Comparison of ENCODE assay signal across 12 mouse cellular contexts in genomic region chr5:117160499-117160898, GRCm38 (mm10). TPM values are rescaled to one million over a fixed set of nuclear protein-coding genes. Genes with fewer than 3 reads are reported as not detected.
A peak's percentile ranks its signal among the peaks of the same experiment; 100 is the strongest.
DNase-seq lines count a peak whose midpoint lies in the region; ATAC-seq and TF ChIP-seq lines count a peak whose summit lies in the region.
"Had no signal": no experiment of that assay in that cellular context is flagged by ENCODE, and none has a peak within 500 bp of the region (broad histone marks: within the 10 kb centered on the region; RNA-seq: fewer than 3 reads in every experiment).

No protein-coding gene starts in this region.

- TF ChIP-seq POLR2A in CH12.LX (IDR thresholded peaks at IDR 0.05; ENCODE audit: low read depth, low read length): no peak; the same call in 1 of the 2 replicates

- peaks cover 17% of the 10 kb centered on the region for H3K79me2 ChIP-seq in CH12.LX (replicated peaks; ENCODE audit: control insufficient read depth, extremely low read depth, insufficient read depth, poor library complexity, severe bottlenecking)

- TF ChIP-seq EP300 in CH12.LX (IDR thresholded peaks at IDR 0.05; ENCODE audit: low read length): peak; percentile 43; the same call in 1 of the 2 replicates

- H3K36me3 ChIP-seq in kidney, embryonic 15.5 days: no peaks in the 10 kb centered on the region
- H3K36me3 ChIP-seq in CH12.LX (replicated peaks in 1 of 2; ENCODE audit: control insufficient read depth in 1 of 2, insufficient read depth in 1 of 2, low read length in 1 of 2): peaks cover 8 to 36% of the 10 kb centered on the region in 2 experiments
- H3K36me3 ChIP-seq: limb, embryonic 13.5 days had no signal

- in situ Hi-C loops in CH12.LX (cut with MboI; ENCODE audit: low pct_ligation_motif_present, low pct_unique_long_range_greater_than_20kb, low sequenced_read_pairs): no loop called here

- intact Hi-C loops in left cerebral cortex, adult 2 months (cut with DNase I): no loop called here

- no peaks in the 10 kb centered on the region for H3K9me3 ChIP-seq in kidney, embryonic 15.5 days (replicated peaks)
- peaks cover 4% of the 10 kb centered on the region for H3K9me3 ChIP-seq in CH12.LX (replicated peaks; ENCODE audit: low read length)
- H3K9me3 ChIP-seq: limb, embryonic 13.5 days had no signal

- H3K4me3 ChIP-seq in kidney, embryonic 15.5 days (replicated peaks): no peak overlapping the region
- no peak overlapping the region for H3K4me3 ChIP-seq in CH12.LX (replicated peaks in 1 of 3; ENCODE audit: low read depth in 2 of 3, low read length in 2 of 3, poor library complexity in 1 of 3)
- no peak overlapping the region for H3K4me3 ChIP-seq in left cerebral cortex, adult 2 months
- H3K4me3 ChIP-seq: limb, embryonic 13.5 days had no signal

- TF ChIP-seq RAD21 in CH12.LX (IDR thresholded peaks at IDR 0.05; ENCODE audit: low read depth, low read length): no peak

- no peak overlapping the region for H3K9ac ChIP-seq in kidney, embryonic 15.5 days
- H3K9ac ChIP-seq in CH12.LX (ENCODE audit: insufficient read depth, low read depth): no peak overlapping the region
- H3K9ac ChIP-seq: limb, embryonic 13.5 days had no signal

- DNase-seq in kidney, postnatal 10 days: no peak
- DNase-seq in CH12.LX (ENCODE audit: extremely low read depth): peak; percentile 86
- DNase-seq in forelimb bud, embryonic 11.5 days (ENCODE audit: low read depth, low spot score): peak; percentile 66
- DNase-seq in urinary bladder, postnatal 25 days (ENCODE audit: low spot score): no peak
- DNase-seq in left cerebral cortex, adult 2 months (ENCODE audit: extremely low spot score in 1 of 2, low spot score in 2 of 2): no peak
- DNase-seq in lung, postnatal 14 days: no peak
- DNase-seq: cerebellum, adult 9-10 months; lung, postnatal 10 days had no signal

- no peak for TF ChIP-seq CTCF in CH12.LX (conservative IDR thresholded peaks at IDR 0.05 in 1 of 2, IDR thresholded peaks at IDR 0.05 in 1 of 2; ENCODE audit: low read depth in 2 of 2, low read length in 2 of 2)
- no peak for TF ChIP-seq CTCF in left cerebral cortex, adult 2 months (IDR thresholded peaks at IDR 0.05)

- dilution Hi-C loops in CH12.LX (cut with MboI; ENCODE audit: extremely low pct_ligation_motif_present, extremely low pct_unique_long_range_greater_than_20kb, low sequenced_read_pairs): no loop called here

- 40% methylated on average over 10 of the region's 10 CpGs for WGBS in kidney, embryonic 15.5 days

- no peak for ATAC-seq in kidney, embryonic 15.5 days (replicated peaks; ENCODE audit: low FRiP score)
- ATAC-seq in neutrophil, adult 5-6 weeks (ENCODE audit: extremely low read depth, insufficient number of reproducible peaks, low FRiP score, poor library complexity, severe bottlenecking): peak; percentile 55
- ATAC-seq: CD4-positive, CD25-positive, alpha-beta regulatory T cell, adult 4 months had no signal

- H3K4me1 ChIP-seq in kidney, embryonic 15.5 days: peaks cover 31% of the 10 kb centered on the region
- peaks cover 10 to 72% of the 10 kb centered on the region in 2 experiments for H3K4me1 ChIP-seq in CH12.LX (ENCODE audit: control insufficient read depth in 1 of 2, insufficient read depth in 2 of 2)

- no peak overlapping the region for H3K4me2 ChIP-seq in kidney, embryonic 15.5 days
- H3K4me2 ChIP-seq in CH12.LX (ENCODE audit: insufficient read depth, low read depth, poor library complexity, severe bottlenecking): peak overlapping the region; percentile 37; the same call in 1 of the 2 replicates
- H3K4me2 ChIP-seq: limb, embryonic 13.5 days had no signal

- 0 out of 2 replicates have a peak overlapping the region, but pooled peaks have one; percentile 19 for H3K27ac ChIP-seq in kidney, embryonic 15.5 days
- peak overlapping the region; percentile 98 for H3K27ac ChIP-seq in CH12.LX (ENCODE audit: insufficient read depth, low read depth)
- no peak overlapping the region for H3K27ac ChIP-seq in left cerebral cortex, adult 2 months
- H3K27ac ChIP-seq: limb, embryonic 13.5 days had no signal

- no peaks in the 10 kb centered on the region for H3K27me3 ChIP-seq in kidney, embryonic 15.5 days
- no peaks in the 10 kb centered on the region for H3K27me3 ChIP-seq in CH12.LX (replicated peaks)
- H3K27me3 ChIP-seq: limb, embryonic 13.5 days had no signal

TF ChIP-seq in CH12.LX, 34 proteins besides CTCF, POLR2A, EP300 and RAD21:
- TF ChIP-seq ZKSCAN1 (IDR thresholded peaks at IDR 0.05; ENCODE audit: borderline replicate concordance, low read depth, low read length) (no peak), SIN3A (IDR thresholded peaks at IDR 0.05; ENCODE audit: low read length) (no peak; the same call in 1 of the 2 replicates), ZNF384 (IDR thresholded peaks at IDR 0.05; ENCODE audit: low read depth, low read length) (no peak), UBTF (IDR thresholded peaks at IDR 0.05; ENCODE audit: low read depth, low read length) (no peak), CHD2 (IDR thresholded peaks at IDR 0.05; ENCODE audit: low read length) (no peak), JUND (conservative IDR thresholded peaks at IDR 0.05; ENCODE audit: low read depth, low read length) (peak; percentile 56; the same call in 1 of the 2 replicates), BHLHE40 (IDR thresholded peaks at IDR 0.05; ENCODE audit: low read depth, low read length) (peak; percentile 52), ETS1 (conservative IDR thresholded peaks at IDR 0.05; ENCODE audit: low read depth, low read length) (peak; percentile 78), ZC3H11A (IDR thresholded peaks at IDR 0.05; ENCODE audit: low read depth, low read length) (no peak), PAX5 (IDR thresholded peaks at IDR 0.05; ENCODE audit: low read length) (no peak), NRF1 (IDR thresholded peaks at IDR 0.05; ENCODE audit: low read depth, low read length) (no peak), MYC (IDR thresholded peaks at IDR 0.05; ENCODE audit: low read depth, low read length) (peak; percentile 74), POLR2AphosphoS2 (IDR thresholded peaks at IDR 0.05; ENCODE audit: low read depth, low read length) (no peak), IRF4 (IDR thresholded peaks at IDR 0.05; ENCODE audit: low read depth, low read length) (peak; percentile 59; the same call in 1 of the 2 replicates), GABPA (IDR thresholded peaks at IDR 0.05; ENCODE audit: insufficient replicate concordance, low read depth, low read length) (no peak), CHD1 (IDR thresholded peaks at IDR 0.05; ENCODE audit: low read depth, low read length) (no peak), TCF12 (IDR thresholded peaks at IDR 0.05; ENCODE audit: low read depth, low read length) (peak; percentile 37; the same call in 1 of the 2 replicates), SMC3 (IDR thresholded peaks at IDR 0.05; ENCODE audit: low read depth, low read length) (no peak), USF2 (conservative IDR thresholded peaks at IDR 0.05; ENCODE audit: low read depth, low read length) (no peak), USF1 (IDR thresholded peaks at IDR 0.05; ENCODE audit: low read depth, low read length) (no peak), ZMIZ1 (IDR thresholded peaks at IDR 0.05; ENCODE audit: low read depth, low read length) (no peak), MXI1 (IDR thresholded peaks at IDR 0.05; ENCODE audit: low read depth, low read length) (0 out of 2 replicates have a peak, but pooled peaks have one; percentile 53), NELFE (IDR thresholded peaks at IDR 0.05; ENCODE audit: low read depth, low read length) (no peak), HCFC1 (IDR thresholded peaks at IDR 0.05; ENCODE audit: low read depth, low read length) (no peak), MAX (IDR thresholded peaks at IDR 0.05; ENCODE audit: low read length) (peak; percentile 66), JUN (IDR thresholded peaks at IDR 0.05; ENCODE audit: insufficient read depth, low read depth, low read length) (peak; percentile 60; the same call in 1 of the 2 replicates), MAFK (IDR thresholded peaks at IDR 0.05; ENCODE audit: insufficient replicate concordance, low read length) (no peak), ELF1 (IDR thresholded peaks at IDR 0.05; ENCODE audit: low read depth, low read length) (no peak), RCOR1 (conservative IDR thresholded peaks at IDR 0.05; ENCODE audit: low read depth, low read length) (no peak), TBP (conservative IDR thresholded peaks at IDR 0.05; ENCODE audit: low read depth, low read length) (no peak), MAZ (IDR thresholded peaks at IDR 0.05; ENCODE audit: low read depth, low read length) (no peak), E2F4 (IDR thresholded peaks at IDR 0.05; ENCODE audit: insufficient replicate concordance, low read depth, low read length) (no peak), MEF2A (IDR thresholded peaks at IDR 0.05; ENCODE audit: borderline replicate concordance, low read depth, low read length) (no peak), KAT2A (IDR thresholded peaks at IDR 0.05; ENCODE audit: insufficient replicate concordance, low read length) (no peak)

RNA-seq across cellular contexts. Expression of gene Taok3, which starts 40.6 kb away (rescaled TPM):
- 16.8 and 17.1 TPM in 2 replicates for polyA plus RNA-seq in kidney, embryonic 15.5 days (2015; fragmentation: Nextera tagmentation; extraction: Ambion mirVana)
- total RNA-seq in CH12.LX (2012; rRNA removed) (17.4 and 18.6 TPM in 2 replicates), CH12.LX (2014; rRNA removed) (7.2 and 8.3 TPM in 2 replicates)
- 34.6 and 35.0 TPM in 2 replicates for polyA plus RNA-seq in CH12.LX (2012; ENCODE audit: insufficient read length, low read depth)
- 68.0 and 76.9 TPM in 2 replicates for total RNA-seq in neutrophil, adult 5-6 weeks (2017)
- 10 to 100 TPM; 52.5 to 54.7 TPM for total RNA-seq in left cerebral cortex, adult 2 months (2021)

RNA-seq across cellular contexts. Expression of gene Suds3, which starts 44.6 kb away (rescaled TPM):
- 78.3 and 78.4 TPM in 2 replicates for polyA plus RNA-seq in kidney, embryonic 15.5 days (2015; fragmentation: Nextera tagmentation; extraction: Ambion mirVana)
- 54.2 and 64.9 TPM in 2 replicates for total RNA-seq in CH12.LX (2012; rRNA removed)
- 68.1 and 70.9 TPM in 2 replicates for total RNA-seq in CH12.LX (2014; rRNA removed)
- polyA plus RNA-seq in CH12.LX (2012; ENCODE audit: insufficient read length, low read depth): 103 and 134 TPM in 2 replicates
- total RNA-seq in neutrophil, adult 5-6 weeks (2017): 130 and 137 TPM in 2 replicates
- 100 to 1,000 TPM; 117 to 141 TPM for total RNA-seq in left cerebral cortex, adult 2 months (2021)

Comparison
In these comparisons a context has a peak if more than half of its experiments do, and no peak if none do; other contexts are left out.
1. DNase-seq: peak in CH12.LX (single experiment) and forelimb bud, embryonic 11.5 days (single experiment); none in kidney, postnatal 10 days (single experiment), urinary bladder, postnatal 25 days (single experiment), left cerebral cortex, adult 2 months (0 of 2) and lung, postnatal 14 days (single experiment).